Mouse (Mus musculus): Measurements from ENCODE around the gene Dtnb. TPM values are rescaled to one million over a fixed set of nuclear protein-coding genes. Genes with fewer than 3 reads are reported as not detected.
"Not testable (repeated sequence)": the region's sequence is repeated elsewhere in the genome, so short reads cannot be mapped to it uniquely, and the experiment has no call there.

Gene Dtnb
- polyA plus RNA-seq, 1 experiment from 2014 or later = 32.0 TPM

GRCm38 (mm10) chr12:3671117-3671516, 98.9 kb downstream of the Dtnb start:
- Histone ChIP-seq H3K36me3 (no peaks in the 10 kb centered on the region), H3K9me3 (no peaks in the 10 kb centered on the region), H3K27me3 (no peaks in the 10 kb centered on the region), H3K27ac (no peak overlapping the region), H3K4me1 (0 out of 2 replicates have a peak, but pooled peaks cover 8% of the 10 kb centered on the region), H3K4me3 (no peak overlapping the region), H3K4me2 (no peak overlapping the region), H3K9ac (no peak overlapping the region)
- WGBS = 70% methylated on average over 4 of the region's 4 CpGs
- no peak for ATAC-seq (ENCODE audit: borderline replicate concordance, extremely low read depth, low FRiP score, low TSS enrichment)

DNA sequence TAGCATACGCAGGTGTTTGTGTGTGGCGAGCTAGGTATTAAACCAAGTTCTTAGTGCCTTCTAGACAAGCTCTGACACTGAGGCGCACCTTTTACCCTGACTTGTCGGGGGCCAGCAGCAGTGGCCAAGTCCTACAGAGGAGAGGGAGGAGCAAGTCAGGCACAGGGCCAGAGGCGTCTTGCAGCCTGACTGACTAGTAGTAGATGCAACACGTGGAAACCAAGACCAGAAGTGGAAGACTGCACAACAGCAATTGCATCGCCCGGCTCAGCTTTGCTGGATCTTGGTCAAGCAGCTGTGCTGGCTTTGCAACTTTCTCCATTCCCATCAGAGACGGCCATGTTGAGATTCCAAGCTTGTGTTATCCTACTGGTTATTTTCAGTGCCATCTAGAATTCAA, 100.6 kb downstream of the Dtnb start:
- Histone ChIP-seq H3K4me1 (0 out of 2 replicates have a peak, but pooled peaks cover 8% of the 10 kb centered on the region), H3K27ac (no peak overlapping the region), H3K27me3 (no peaks in the 10 kb centered on the region), H3K36me3 (no peaks in the 10 kb centered on the region), H3K9ac (no peak overlapping the region), H3K4me3 (no peak overlapping the region), H3K9me3 (no peaks in the 10 kb centered on the region), H3K4me2 (no peak overlapping the region)
- ATAC-seq (ENCODE audit: borderline replicate concordance, extremely low read depth, low FRiP score, low TSS enrichment) = no peak; the same call in 1 of the 2 replicates
- WGBS = 73% methylated on average over 9 of the region's 9 CpGs

GRCm38 (mm10) chr12:3673886-3674285, 101.7 kb downstream of the Dtnb start:
- Histone ChIP-seq H3K4me2 (no peak overlapping the region), H3K36me3 (no peaks in the 10 kb centered on the region), H3K27me3 (no peaks in the 10 kb centered on the region), H3K27ac (no peak overlapping the region), H3K9me3 (no peaks in the 10 kb centered on the region), H3K4me3 (no peak overlapping the region), H3K4me1 (0 out of 2 replicates have a peak, but pooled peaks cover 8% of the 10 kb centered on the region), H3K9ac (no peak overlapping the region)
- WGBS = 80% methylated on average over 8 of the region's 8 CpGs
- ATAC-seq (ENCODE audit: borderline replicate concordance, extremely low read depth, low FRiP score, low TSS enrichment) = no peak

DNA sequence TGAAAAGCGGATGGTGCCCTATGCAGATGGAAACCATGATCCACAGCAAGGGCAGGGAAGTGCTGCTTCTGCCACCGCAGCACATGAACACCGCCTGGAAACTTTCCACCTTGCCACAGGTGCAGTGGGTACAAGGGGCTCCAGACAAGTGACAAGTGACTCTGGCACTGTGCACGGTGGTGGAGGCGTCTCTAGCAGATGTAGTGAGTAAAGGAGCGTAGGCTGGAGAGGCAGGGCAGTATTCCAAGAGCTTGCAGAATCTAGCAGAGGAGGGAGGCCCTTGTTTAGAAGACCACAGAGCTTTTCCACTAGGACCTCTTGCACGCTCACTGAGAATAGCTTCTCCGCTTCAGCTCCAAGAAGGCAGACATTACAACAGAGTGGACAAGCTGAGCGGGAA, 102.7 kb downstream of the Dtnb start:
- no peak overlapping the region for H3K4me2 ChIP-seq
- 0 out of 2 replicates have a peak, but pooled peaks cover 8% of the 10 kb centered on the region for H3K4me1 ChIP-seq
- no peaks in the 10 kb centered on the region for H3K9me3 ChIP-seq
- H3K4me3 ChIP-seq = no peak overlapping the region
- ATAC-seq (ENCODE audit: borderline replicate concordance, extremely low read depth, low FRiP score, low TSS enrichment) = no peak
- H3K36me3 ChIP-seq = no peaks in the 10 kb centered on the region
- no peak overlapping the region for H3K9ac ChIP-seq
- no peak overlapping the region for H3K27ac ChIP-seq
- WGBS = 81% methylated on average over 9 of the region's 9 CpGs
- no peaks in the 10 kb centered on the region for H3K27me3 ChIP-seq

DNA sequence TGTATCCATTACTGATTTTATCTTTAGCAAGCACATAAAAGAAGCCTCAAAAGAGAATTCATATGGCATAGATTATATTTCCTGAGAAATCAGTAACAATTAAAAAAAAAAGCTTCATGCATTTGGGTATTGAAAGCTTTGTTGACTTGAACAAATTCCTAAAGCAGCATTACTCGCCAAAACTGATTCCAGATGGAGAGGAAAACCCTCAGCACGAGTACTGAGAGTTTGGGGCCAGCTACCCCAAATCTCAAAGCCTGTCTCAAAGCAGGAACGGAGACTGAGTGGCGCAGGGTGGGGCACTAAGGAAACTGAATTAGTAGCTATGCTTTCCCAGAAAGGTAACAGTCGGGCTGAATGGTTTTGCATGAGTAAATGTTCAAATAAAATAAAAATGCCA, 108.5 kb downstream of the Dtnb start:
- H3K4me3 ChIP-seq = no peak overlapping the region
- no peak for ATAC-seq (ENCODE audit: borderline replicate concordance, extremely low read depth, low FRiP score, low TSS enrichment)
- H3K4me2 ChIP-seq = no peak overlapping the region
- H3K27me3 ChIP-seq = no peaks in the 10 kb centered on the region
- H3K36me3 ChIP-seq = no peaks in the 10 kb centered on the region
- H3K9me3 ChIP-seq = no peaks in the 10 kb centered on the region
- H3K4me1 ChIP-seq = no peaks in the 10 kb centered on the region
- H3K27ac ChIP-seq = no peak overlapping the region
- no peak overlapping the region for H3K9ac ChIP-seq
- 83% methylated on average over 5 of the region's 5 CpGs for WGBS

- Histone ChIP-seq H3K27ac (no peak overlapping the region), H3K9me3 (no peaks in the 10 kb centered on the region), H3K4me2 (no peak overlapping the region), H3K4me1 (no peaks in the 10 kb centered on the region), H3K9ac (no peak overlapping the region), H3K36me3 (no peaks in the 10 kb centered on the region), H3K4me3 (no peak overlapping the region), H3K27me3 (no peaks in the 10 kb centered on the region)
- WGBS = 73% methylated on average over 8 of the region's 8 CpGs
- ATAC-seq (ENCODE audit: borderline replicate concordance, extremely low read depth, low FRiP score, low TSS enrichment) = no peak
Measured at GRCm38 (mm10) chr12:3683041-3683440, 110.9 kb downstream of the Dtnb start.

DNA sequence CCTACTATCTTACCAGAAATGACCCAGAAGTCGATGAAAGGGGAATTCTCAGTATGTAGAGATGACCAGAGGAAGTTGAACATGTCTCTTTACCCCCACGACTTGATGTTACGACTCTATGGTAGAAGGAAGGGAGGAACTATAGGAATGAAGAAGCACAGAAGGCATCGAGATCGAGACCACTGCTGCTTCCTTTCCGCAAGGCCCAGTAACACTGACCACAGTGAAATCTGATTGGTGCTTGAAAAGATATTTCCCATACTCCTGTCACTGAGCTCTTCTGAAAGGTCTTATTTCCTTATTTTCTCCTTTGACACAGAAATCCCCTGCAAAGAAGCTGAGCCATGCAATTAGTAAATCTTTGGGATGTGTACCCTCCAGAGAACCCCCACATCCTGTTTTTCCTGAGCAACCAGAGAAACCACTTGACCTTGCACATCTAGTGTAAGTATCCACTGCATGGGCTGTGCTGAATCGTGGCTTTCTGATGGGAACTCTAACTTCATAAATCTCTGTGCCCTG, 114.3 kb downstream of the Dtnb start:
- Histone ChIP-seq H3K36me3 (no peaks in the 10 kb centered on the region), H3K4me1 (no peaks in the 10 kb centered on the region)
- ATAC-seq (ENCODE audit: borderline replicate concordance, extremely low read depth, low FRiP score, low TSS enrichment) = no peak

GRCm38 (mm10) chr12:3690926-3691529, 118.8 kb downstream of the Dtnb start:
- not testable (repeated sequence) for H3K9ac ChIP-seq; H3K4me1 ChIP-seq; ATAC-seq (ENCODE audit: borderline replicate concordance, extremely low read depth, low FRiP score, low TSS enrichment); H3K27me3 ChIP-seq; H3K4me2 ChIP-seq; H3K36me3 ChIP-seq; H3K9me3 ChIP-seq; H3K27ac ChIP-seq; H3K4me3 ChIP-seq
- 86% methylated on average over 17 of the region's 17 CpGs for WGBS

More for the DNA sequence above, 114.3 kb downstream of the Dtnb start:
- no peak overlapping the region for H3K4me2 ChIP-seq
- no peak overlapping the region for H3K27ac ChIP-seq
- H3K9ac ChIP-seq = no peak overlapping the region
- H3K9me3 ChIP-seq = no peaks in the 10 kb centered on the region
- WGBS = 73% methylated on average over 7 of the region's 7 CpGs
- H3K4me3 ChIP-seq = no peak overlapping the region
- H3K27me3 ChIP-seq = no peaks in the 10 kb centered on the region

DNA sequence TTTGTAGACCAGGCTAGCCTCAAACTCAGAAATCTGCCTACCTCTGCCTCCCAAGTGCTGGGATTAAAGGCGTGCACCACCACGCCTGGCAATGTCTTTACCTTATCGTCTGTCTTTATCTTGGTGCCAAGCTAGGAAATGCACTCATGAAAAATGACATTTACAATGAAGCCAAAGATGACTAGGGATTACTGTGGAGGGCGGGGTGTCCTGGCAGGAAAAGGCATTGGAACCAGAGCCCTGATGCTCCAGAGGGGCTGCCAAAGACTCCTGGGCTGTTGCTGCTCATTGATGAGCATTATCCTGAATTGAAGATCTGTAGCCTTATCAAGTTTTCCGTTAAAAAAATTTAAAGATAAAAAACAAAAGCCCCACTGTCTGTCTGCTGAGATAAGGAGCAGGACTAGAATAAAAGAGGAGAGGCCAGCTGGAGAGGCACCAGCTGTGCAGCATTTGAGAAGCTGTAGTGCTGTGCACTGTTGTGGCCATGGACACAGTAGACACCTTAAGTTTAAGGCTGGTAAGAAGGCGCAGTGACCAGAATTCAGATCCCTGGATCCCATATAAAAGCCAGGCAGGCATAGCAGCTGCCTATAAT, 120.7 kb downstream of the Dtnb start:
- Histone ChIP-seq H3K4me3 (no peak overlapping the region), H3K4me2 (no peak overlapping the region), H3K9me3 (no peaks in the 10 kb centered on the region), H3K9ac (no peak overlapping the region), H3K36me3 (no peaks in the 10 kb centered on the region), H3K27me3 (no peaks in the 10 kb centered on the region), H3K27ac (no peak overlapping the region), H3K4me1 (no peaks in the 10 kb centered on the region)
- WGBS = 69% methylated on average over 6 of the region's 6 CpGs
- ATAC-seq (ENCODE audit: borderline replicate concordance, extremely low read depth, low FRiP score, low TSS enrichment) = no peak

GRCm38 (mm10) chr12:3695741-3696501, 123.7 kb downstream of the Dtnb start:
- H3K4me3 ChIP-seq = no peak overlapping the region
- no peaks in the 10 kb centered on the region for H3K9me3 ChIP-seq
- WGBS = 62% methylated on average over 5 of the region's 5 CpGs
- H3K4me1 ChIP-seq = no peaks in the 10 kb centered on the region
- no peak; the same call in 1 of the 2 replicates for ATAC-seq (ENCODE audit: borderline replicate concordance, extremely low read depth, low FRiP score, low TSS enrichment)
- H3K27ac ChIP-seq = no peak overlapping the region
- no peaks in the 10 kb centered on the region for H3K36me3 ChIP-seq
- H3K27me3 ChIP-seq = no peaks in the 10 kb centered on the region
- H3K4me2 ChIP-seq = no peak overlapping the region
- no peak overlapping the region for H3K9ac ChIP-seq

DNA sequence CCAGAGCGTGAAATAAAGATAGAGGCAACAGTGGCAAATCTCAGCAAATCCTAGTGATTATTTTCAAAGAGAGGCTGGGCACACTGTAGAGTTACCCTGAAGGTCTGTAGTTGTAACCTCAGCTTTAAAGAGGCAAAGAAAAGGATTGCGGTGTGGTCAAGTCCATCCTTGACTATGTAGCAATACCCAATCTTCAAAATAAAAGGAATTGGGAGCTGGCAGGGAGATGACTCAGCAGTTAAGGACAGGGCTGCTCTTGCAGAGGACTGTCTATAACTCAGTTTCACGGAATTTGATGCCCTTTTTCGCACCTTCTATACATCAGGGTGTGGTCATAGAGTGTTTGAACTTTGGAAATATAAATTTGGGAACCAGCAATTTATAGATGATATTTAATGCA, 128.3 kb downstream of the Dtnb start:
- H3K9ac ChIP-seq = no peak overlapping the region
- 83% methylated on average over 4 of the region's 4 CpGs for WGBS
- H3K4me1 ChIP-seq = no peaks in the 10 kb centered on the region
- H3K36me3 ChIP-seq = no peaks in the 10 kb centered on the region
- H3K9me3 ChIP-seq = no peaks in the 10 kb centered on the region
- no peak overlapping the region for H3K4me3 ChIP-seq
- no peak overlapping the region for H3K27ac ChIP-seq
- ATAC-seq (ENCODE audit: borderline replicate concordance, extremely low read depth, low FRiP score, low TSS enrichment) = no peak
- H3K27me3 ChIP-seq = no peaks in the 10 kb centered on the region
- no peak overlapping the region for H3K4me2 ChIP-seq

- WGBS = 78% methylated on average over 7 of the region's 7 CpGs
- Histone ChIP-seq H3K27me3 (no peaks in the 10 kb centered on the region), H3K9ac (no peak overlapping the region), H3K9me3 (no peaks in the 10 kb centered on the region), H3K4me3 (no peak overlapping the region), H3K4me1 (no peaks in the 10 kb centered on the region), H3K4me2 (no peak overlapping the region), H3K27ac (no peak overlapping the region), H3K36me3 (no peaks in the 10 kb centered on the region)
- ATAC-seq (ENCODE audit: borderline replicate concordance, extremely low read depth, low FRiP score, low TSS enrichment) = no peak
Measured at GRCm38 (mm10) chr12:3702903-3703302, 130.7 kb downstream of the Dtnb start.
